Mouse (Mus musculus) CH12.LX (cell line): ENCODE measurements around the gene Rpl5. TPM values are rescaled to one million over a fixed set of nuclear protein-coding genes. Genes with fewer than 3 reads are reported as not detected.
"Not testable (repeated sequence)": the region's sequence is repeated elsewhere in the genome, so short reads cannot be mapped to it uniquely, and the experiment has no call there.

Experiments used
- DNase-seq: peaks from one replicate; pipeline ENCODE4 v3.0.0-alpha.2; 2013; ENCODE audit errors: extremely low read depth
- H3K27ac ChIP-seq: 2 replicates; pipeline ENCODE4 v1.5.1; 2012; ENCODE audit warnings: low read depth, mild to moderate bottlenecking, control low read depth, moderate library complexity; ENCODE audit not compliant: insufficient read depth
- H3K27me3 ChIP-seq: replicated peaks from 2 replicates; pipeline ENCODE3; 2012; ENCODE audit warnings: inconsistent platforms
- H3K36me3 ChIP-seq, 2 experiments: replicated peaks in 1 of 2; 2 replicates each; pipeline versions ENCODE3 to v1.6.1; 2012; ENCODE audit warnings: inconsistent platforms in 1 of 2, low read length in 1 of 2, mild to moderate bottlenecking in 1 of 2, mixed read lengths in 1 of 2, moderate library complexity in 1 of 2; ENCODE audit not compliant: control insufficient read depth in 1 of 2, insufficient read depth in 1 of 2
- H3K4me1 ChIP-seq, 2 experiments: 2 replicates each; pipeline ENCODE4 v1.6.1; 2012; ENCODE audit warnings: inconsistent platforms in 1 of 2, moderate library complexity in 1 of 2; ENCODE audit not compliant: insufficient read depth in 2 of 2, control insufficient read depth in 1 of 2
- H3K4me2 ChIP-seq: 2 replicates; pipeline ENCODE4 v1.6.1; 2012; ENCODE audit warnings: low read depth, mild to moderate bottlenecking, control low read depth; ENCODE audit not compliant: poor library complexity, insufficient read depth, severe bottlenecking
- H3K4me3 ChIP-seq, 3 experiments: fragments of 150-350 bp in 1 of 3; sonication (generic) in 1 of 3; replicated peaks in 1 of 3; 2 replicates each; pipeline versions ENCODE3 to v1.5.1; 2011 to 2012; ENCODE audit warnings: low read depth in 2 of 3, low read length in 2 of 3, mild to moderate bottlenecking in 2 of 3, moderate library complexity in 2 of 3, control low read depth in 1 of 3, improper control_type of control experiment in 1 of 3, inconsistent platforms in 1 of 3, mixed read lengths in 1 of 3; ENCODE audit not compliant: poor library complexity in 1 of 3
- H3K79me2 ChIP-seq: replicated peaks from 2 replicates; pipeline ENCODE4 v1.6.1; 2012; ENCODE audit warnings: mild to moderate bottlenecking, moderate library complexity; ENCODE audit not compliant: control insufficient read depth, poor library complexity, insufficient read depth, severe bottlenecking; ENCODE audit errors: extremely low read depth
- H3K9ac ChIP-seq: 2 replicates; pipeline ENCODE4 v1.6.1; 2012; ENCODE audit warnings: low read depth, mild to moderate bottlenecking, control low read depth, moderate library complexity; ENCODE audit not compliant: insufficient read depth
- H3K9me3 ChIP-seq: replicated peaks from 2 replicates; pipeline ENCODE3; 2012; ENCODE audit warnings: low read length, inconsistent platforms, mixed read lengths
- CHD2 ChIP-seq: IDR thresholded peaks from 2 replicates; pipeline ENCODE4 v1.6.1; 2011; ENCODE audit warnings: low read length, improper control_type of control experiment
- CTCF ChIP-seq, 2 experiments: IDR thresholded peaks in 1 of 2; conservative IDR thresholded peaks in 1 of 2; 2 replicates each; pipeline ENCODE4 v1.5.1; 2011 to 2012; ENCODE audit warnings: low read depth in 2 of 2, low read length in 2 of 2, improper control_type of control experiment in 1 of 2, inconsistent platforms in 1 of 2, mild to moderate bottlenecking in 1 of 2, moderate library complexity in 1 of 2
- E2F4 ChIP-seq: IDR thresholded peaks from 2 replicates; pipeline ENCODE4 v1.6.1; 2011; ENCODE audit warnings: low read depth, low read length, improper control_type of control experiment; ENCODE audit not compliant: insufficient replicate concordance
- EP300 ChIP-seq: IDR thresholded peaks from 2 replicates; pipeline ENCODE4 v1.6.1; 2011; ENCODE audit warnings: low read length, improper control_type of control experiment
- ETS1 ChIP-seq: conservative IDR thresholded peaks from 2 replicates; pipeline ENCODE4 v1.6.1; 2012; ENCODE audit warnings: low read depth, mild to moderate bottlenecking, inconsistent platforms, low read length, improper control_type of control experiment, moderate library complexity
- IRF4 ChIP-seq: IDR thresholded peaks from 2 replicates; pipeline ENCODE4 v1.6.1; 2014; ENCODE audit warnings: low read depth, mild to moderate bottlenecking, inconsistent platforms, low read length, improper control_type of control experiment
- JUND ChIP-seq: conservative IDR thresholded peaks from 2 replicates; pipeline ENCODE4 v1.6.1; 2011; ENCODE audit warnings: low read depth, low read length, improper control_type of control experiment
- KAT2A ChIP-seq: IDR thresholded peaks from 2 replicates; pipeline ENCODE4 v1.6.1; 2012; ENCODE audit warnings: low read length, improper control_type of control experiment, inconsistent platforms; ENCODE audit not compliant: insufficient replicate concordance
- MAX ChIP-seq: IDR thresholded peaks from 2 replicates; pipeline ENCODE4 v1.6.1; 2011; ENCODE audit warnings: low read length, improper control_type of control experiment
- MEF2A ChIP-seq: IDR thresholded peaks from 2 replicates; pipeline ENCODE4 v1.6.1; 2014; ENCODE audit warnings: low read depth, mild to moderate bottlenecking, inconsistent platforms, low read length, improper control_type of control experiment, borderline replicate concordance
- NRF1 ChIP-seq: IDR thresholded peaks from 2 replicates; pipeline ENCODE4 v1.6.1; 2014; ENCODE audit warnings: low read depth, mild to moderate bottlenecking, inconsistent platforms, low read length, improper control_type of control experiment, moderate library complexity
- POLR2A ChIP-seq: IDR thresholded peaks from 2 replicates; pipeline ENCODE4 v1.6.1; 2011; ENCODE audit warnings: low read depth, mild to moderate bottlenecking, improper control_type of control experiment, low read length
- RAD21 ChIP-seq: IDR thresholded peaks from 2 replicates; pipeline ENCODE4 v1.6.1; 2011; ENCODE audit warnings: low read depth, mild to moderate bottlenecking, low read length, improper control_type of control experiment, moderate library complexity
- SMC3 ChIP-seq: IDR thresholded peaks from 2 replicates; pipeline ENCODE4 v1.6.1; 2011; ENCODE audit warnings: low read depth, low read length, improper control_type of control experiment
- TCF12 ChIP-seq: IDR thresholded peaks from 2 replicates; pipeline ENCODE4 v1.6.1; 2014; ENCODE audit warnings: low read depth, mild to moderate bottlenecking, inconsistent platforms, low read length, improper control_type of control experiment
- UBTF ChIP-seq: IDR thresholded peaks from 2 replicates; pipeline ENCODE4 v1.6.1; 2012; ENCODE audit warnings: low read depth, mild to moderate bottlenecking, inconsistent platforms, low read length, improper control_type of control experiment, moderate library complexity
- ZC3H11A ChIP-seq: IDR thresholded peaks from 2 replicates; pipeline ENCODE4 v1.6.1; 2012; ENCODE audit warnings: low read depth, mild to moderate bottlenecking, inconsistent platforms, low read length, improper control_type of control experiment
- ZKSCAN1 ChIP-seq: IDR thresholded peaks from 2 replicates; pipeline ENCODE4 v1.6.1; 2012; ENCODE audit warnings: low read depth, inconsistent platforms, low read length, improper control_type of control experiment, borderline replicate concordance
- dilution Hi-C: fragments of 300-500 bp; cut with MboI; formaldehyde crosslinking; loops from 2 replicates; pipeline ENCODE4 v1.14.3; 2020; ENCODE audit warnings: low sequenced_read_pairs; ENCODE audit not compliant: extremely low pct_unique_long_range_greater_than_20kb, extremely low pct_ligation_motif_present
- in situ Hi-C: fragments of 300-500 bp; cut with MboI; formaldehyde crosslinking; loops from 3 replicates; pipeline ENCODE4 v1.14.3; 2019; ENCODE audit warnings: low sequenced_read_pairs, low pct_ligation_motif_present, low pct_unique_long_range_greater_than_20kb, mixed read lengths
- polyA plus RNA-seq: library from polyadenylated mRNA; unstranded; fragments of >175 nt; gene quantifications from 2 replicates; pipeline ENCODE4 v1.2.1, GENCODE M21; 2012; ENCODE audit warnings: low read depth; ENCODE audit not compliant: insufficient read length
- total RNA-seq, 2 experiments: library from RNA; depleted of rRNA; stranded (reverse); fragments of 300-350 nt in 1 of 2; fragments of >200 nt in 1 of 2; gene quantifications; 2 replicates each; pipeline ENCODE4 v1.2.3; 2012 to 2014

Gene Rpl5
- total and polyA plus RNA-seq, 3 experiments = 116 to 728 (median 368) TPM

- Histone ChIP-seq H3K9ac (no peak overlapping the region), H3K4me2 (no peak overlapping the region), H3K27me3 (no peaks in the 10 kb centered on the region), H3K79me2 (no peaks in the 10 kb centered on the region), H3K36me3 (no peaks in the 10 kb centered on the region), H3K9me3 (no peaks in the 10 kb centered on the region), H3K27ac (no peak overlapping the region), H3K4me3 (no peak overlapping the region), H3K4me1 (no peaks in the 10 kb centered on the region)
- no peak for DNase-seq
- in situ Hi-C loops (loop anchor here (10.0 to 25.0 kb wide), 2 partner anchors 95 to 278 kb away; no protein-coding TSS in a partner anchor), dilution Hi-C loops (no loop called here)
- no peak for TF ChIP-seq IRF4
- no peak for TF ChIP-seq MAX
- TF ChIP-seq ZC3H11A = no peak
- TF ChIP-seq MEF2A = no peak
- no peak for TF ChIP-seq POLR2A
- TF ChIP-seq SMC3 = no peak
- TF ChIP-seq EP300 = no peak
- TF ChIP-seq JUND = no peak
- TF ChIP-seq ETS1 = no peak
- no peak for TF ChIP-seq E2F4
- no peak for TF ChIP-seq UBTF
- no peak for TF ChIP-seq NRF1
- no peak for TF ChIP-seq CHD2
- TF ChIP-seq KAT2A = no peak
- TF ChIP-seq TCF12 = no peak
- TF ChIP-seq ZKSCAN1 = no peak
Observed at GRCm38 (mm10) chr5:107889994-107890888, 10.1 kb upstream of the Rpl5 start.

- H3K4me2 ChIP-seq, H3K27ac ChIP-seq, H3K79me2 ChIP-seq, H3K4me1 ChIP-seq, H3K9ac ChIP-seq, dilution Hi-C loops, H3K27me3 ChIP-seq, DNase-seq, H3K9me3 ChIP-seq, H3K36me3 ChIP-seq, H3K4me3 ChIP-seq: not testable (repeated sequence)
- in situ Hi-C loops = loop anchor here (25.0 kb wide), 1 partner anchor 279 kb away; no protein-coding TSS in a partner anchor
- peak; percentile 64 for TF ChIP-seq RAD21
- peak; percentile 19 to 76; a peak in 3 of 4 replicates for TF ChIP-seq CTCF (conservative IDR thresholded peaks at IDR 0.05 in 1 of 2, IDR thresholded peaks at IDR 0.05 in 1 of 2; ENCODE audit: low read depth in 2 of 2, low read length in 2 of 2)
- peak; percentile 4; the same call in 1 of the 2 replicates for TF ChIP-seq ZC3H11A
- peak; percentile 86 for TF ChIP-seq SMC3
Observed at GRCm38 (mm10) chr5:107891515-107891914, 8.8 kb upstream of the Rpl5 start.
